Mouse (Mus musculus) left cerebral cortex, adult 9 months (tissue): ENCODE measurements around the gene Naglu.
"Not testable (repeated sequence)": the region's sequence is repeated elsewhere in the genome, so short reads cannot be mapped to it uniquely, and the experiment has no call there.

Source experiments
- DNase-seq, 2 experiments: peaks; one replicate each; pipeline ENCODE4 v3.0.0; 2022; ENCODE audit warnings: low spot score in 2 of 2

The Naglu gene

GRCm38 (mm10) chr11:101124494-101124893 is 54.7 kb downstream of the Naglu start:
- DNase-seq: not testable (repeated sequence)

GRCm38 (mm10) chr11:101125008-101125407 is 55.2 kb downstream of the Naglu start:
- not testable (repeated sequence) for DNase-seq

- DNase-seq: no peak
Observed at GRCm38 (mm10) chr11:101127075-101127474, 57.3 kb downstream of the Naglu start.
